Mouse (Mus musculus) heart, postnatal 10 days (tissue): ENCODE measurements around the gene Trip10. TPM values are rescaled to one million over a fixed set of nuclear protein-coding genes. Genes with fewer than 3 reads are reported as not detected.
A peak's percentile ranks its signal among the peaks of the same experiment; 100 is the strongest.

Experiments used
- DNase-seq, 2 experiments: peaks; one replicate each; pipeline ENCODE4 v3.0.0; 2021
- intact Hi-C: fragments of 180-260 bp; cut with DNase I; formaldehyde crosslinking; loops from one replicate; pipeline ENCODE4 v1.15.1; 2025
- total RNA-seq, 2 experiments: library from RNA; stranded (reverse); gene quantifications; 2 replicates each; pipeline ENCODE4 v1.2.3; 2021

Trip10 gene
- total RNA-seq, result 10 to 100 TPM; 57.8 to 72.1 TPM

DNA sequence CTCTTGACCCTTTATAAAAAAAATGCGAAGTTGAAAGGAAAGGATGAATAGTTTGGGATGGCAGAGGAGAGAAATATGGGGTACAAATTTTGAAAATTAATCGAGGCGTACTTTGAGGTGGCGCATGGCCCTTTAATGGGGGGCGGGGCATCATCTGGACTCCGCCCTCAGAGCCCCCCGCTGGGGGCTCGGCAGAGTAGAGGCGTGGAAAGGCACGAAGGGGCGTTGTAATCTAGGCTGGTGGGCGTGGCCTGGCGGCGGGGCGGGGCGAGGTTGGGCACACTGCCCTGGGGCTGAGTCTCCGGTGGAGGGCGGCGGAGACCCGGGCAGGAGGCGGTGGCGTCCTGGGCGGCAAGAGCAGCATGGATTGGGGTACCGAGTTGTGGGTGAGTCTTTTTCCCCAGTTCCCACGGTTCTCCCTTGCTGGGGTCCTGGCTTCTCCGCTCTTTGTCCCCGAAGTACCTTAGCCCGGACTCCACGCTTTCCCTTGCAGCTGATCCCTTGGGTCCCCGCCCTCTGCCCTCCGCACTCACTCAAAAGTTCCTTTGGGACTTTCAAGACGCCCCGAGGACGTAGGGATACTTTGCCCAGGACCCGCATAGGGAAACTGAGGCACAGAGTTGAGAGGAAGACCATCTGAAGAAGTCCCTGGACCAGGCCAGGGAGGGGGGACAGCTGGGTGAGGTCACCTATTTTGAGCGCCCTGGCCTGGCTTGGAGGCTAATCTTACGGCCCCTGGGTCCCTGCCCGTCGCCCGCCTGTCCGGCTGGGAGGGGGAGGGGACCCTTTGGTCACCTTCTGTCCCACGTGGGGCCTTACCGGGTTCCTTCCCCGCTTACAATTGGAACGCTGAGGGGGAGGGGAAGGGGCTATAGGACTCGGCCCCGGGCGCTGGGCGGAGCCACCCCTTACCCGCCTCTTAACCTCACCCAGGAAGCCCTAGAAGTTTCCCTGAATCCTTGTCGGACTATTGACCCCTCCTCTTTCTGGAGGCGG, at the start of gene Trip10:
Gene Trip10, plus strand, starts transcription at position 270 of the 996 bp plus-strand sequence.
- intact Hi-C loops, result loop anchor here (5.0 to 10.0 kb wide), 2 partner anchors 187 to 255 kb away; partner anchors contain the start of genes Alkbh7 and Clpp
- peak; percentile 99 for DNase-seq

DNA sequence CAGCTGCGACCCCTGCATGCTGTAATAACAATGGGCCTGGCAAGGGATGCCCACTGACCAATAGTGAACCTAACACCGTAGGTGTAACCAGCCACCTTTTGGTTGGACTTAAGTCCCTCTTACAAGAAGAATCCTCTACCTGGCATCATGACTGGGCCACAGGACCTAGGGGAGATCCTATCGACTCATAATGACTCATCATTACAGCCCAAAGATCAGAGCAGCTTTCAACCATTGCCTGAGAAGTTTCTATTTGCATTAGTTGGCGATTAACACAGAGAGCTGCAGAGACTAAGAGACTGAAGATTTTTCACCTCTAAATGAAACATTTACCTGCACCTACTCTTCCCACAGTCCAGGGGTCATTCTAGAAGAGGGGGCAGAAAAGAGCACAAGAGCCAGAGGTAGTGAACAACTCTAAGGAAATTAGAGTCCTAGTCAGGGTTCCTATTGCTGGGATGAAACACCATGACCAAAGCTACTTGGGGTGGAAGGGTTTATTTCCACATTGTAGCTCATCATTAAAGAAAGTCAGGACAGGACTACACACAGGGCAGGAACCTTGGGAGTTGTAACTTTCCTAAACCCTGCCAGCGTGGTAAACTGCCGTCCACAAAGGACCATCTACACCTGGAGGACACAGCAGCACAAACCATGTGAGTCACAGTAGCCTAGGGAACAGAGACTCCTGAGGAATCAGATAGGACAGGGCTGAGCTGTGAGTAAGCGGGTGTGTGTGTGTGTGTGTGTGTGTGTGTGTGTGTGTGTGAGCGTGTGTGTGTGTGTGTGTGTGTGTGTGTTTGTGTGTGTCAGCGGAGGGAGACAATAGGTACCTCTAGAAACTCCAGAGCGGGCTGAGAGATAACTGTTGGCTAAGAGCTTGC, 47.2 kb upstream of the Trip10 start:
- intact Hi-C loops, result no loop called here
- no peak for DNase-seq

- DNase-seq, result peak; percentile 37 to 39
- intact Hi-C loops, result no loop called here
These were observed 41.3 kb upstream of the Trip10 start for GRCm38 (mm10) chr17:57207938-57208337.

GRCm38 (mm10) chr17:57209330-57209729, 39.9 kb upstream of the Trip10 start:
- intact Hi-C loops, result no loop called here

DNA sequence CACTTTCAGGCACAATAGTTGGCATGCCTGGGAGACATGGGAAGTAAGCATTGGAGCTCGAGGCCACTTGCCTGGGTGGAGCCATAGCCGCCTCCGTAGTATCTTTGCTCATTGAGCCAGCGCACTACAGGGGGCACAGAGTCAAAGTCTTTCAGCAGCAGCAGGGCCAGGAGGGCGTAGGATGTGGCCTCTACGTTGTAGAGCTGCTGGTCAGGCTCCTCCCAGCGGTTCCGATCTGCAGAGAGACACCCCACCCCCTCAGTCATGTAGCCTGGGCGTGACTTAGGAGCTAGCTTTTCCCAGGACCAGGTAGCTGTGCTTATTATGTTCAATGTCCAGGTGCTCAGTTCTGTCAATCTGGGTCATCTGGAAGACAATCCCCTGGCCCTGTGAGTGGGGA, 37.8 kb upstream of the Trip10 start:
- DNase-seq, result no peak
- intact Hi-C loops, result no loop called here

More at GRCm38 (mm10) chr17:57209330-57209729, 39.9 kb upstream of the Trip10 start:
- no peak for DNase-seq

GRCm38 (mm10) chr17:57214676-57215387, 34.4 kb upstream of the Trip10 start:
- DNase-seq, result no peak
- intact Hi-C loops, result no loop called here

GRCm38 (mm10) chr17:57218335-57218900, 30.8 kb upstream of the Trip10 start:
- intact Hi-C loops, result loop anchor here (2.0 kb wide), 1 partner anchor 66 kb away; no protein-coding TSS in a partner anchor
- DNase-seq, result no peak

DNA sequence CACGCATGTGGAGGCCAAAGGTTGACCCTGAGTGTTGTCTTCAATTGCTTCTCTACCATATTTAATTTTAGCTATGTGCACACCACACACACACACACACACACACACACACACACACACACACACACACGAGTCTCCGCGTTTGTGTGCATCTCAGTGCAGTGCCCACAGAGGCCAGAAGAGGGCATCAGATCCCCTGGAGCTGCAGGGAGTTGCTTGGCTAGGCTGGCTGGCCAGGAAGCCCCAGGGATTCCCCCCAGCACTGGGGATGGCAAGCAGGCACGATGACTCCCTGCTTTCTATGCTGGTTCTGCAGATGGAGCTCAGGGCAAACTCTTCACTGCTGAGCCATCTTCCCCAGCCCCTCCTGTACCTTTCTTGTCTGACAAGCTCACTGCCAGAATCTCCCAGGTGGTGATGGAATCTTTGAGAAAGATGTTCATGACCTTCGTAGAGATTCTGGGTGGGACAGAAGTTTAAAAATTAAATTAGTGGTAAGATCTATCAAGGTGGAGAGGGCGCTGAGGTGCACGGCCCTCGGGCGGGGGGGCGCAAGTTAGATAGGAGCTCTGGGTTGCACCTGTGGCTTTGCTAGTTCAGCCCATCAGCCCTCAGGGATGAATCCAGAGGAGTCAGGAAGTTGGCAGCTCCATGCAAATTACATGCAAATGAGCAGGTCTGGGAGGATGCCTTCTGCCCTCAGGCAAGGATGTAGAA, 29.9 kb upstream of the Trip10 start:
- intact Hi-C loops, result loop anchor here (1.0 to 2.0 kb wide), 2 partner anchors 65 to 115 kb away; no protein-coding TSS in a partner anchor

DNA sequence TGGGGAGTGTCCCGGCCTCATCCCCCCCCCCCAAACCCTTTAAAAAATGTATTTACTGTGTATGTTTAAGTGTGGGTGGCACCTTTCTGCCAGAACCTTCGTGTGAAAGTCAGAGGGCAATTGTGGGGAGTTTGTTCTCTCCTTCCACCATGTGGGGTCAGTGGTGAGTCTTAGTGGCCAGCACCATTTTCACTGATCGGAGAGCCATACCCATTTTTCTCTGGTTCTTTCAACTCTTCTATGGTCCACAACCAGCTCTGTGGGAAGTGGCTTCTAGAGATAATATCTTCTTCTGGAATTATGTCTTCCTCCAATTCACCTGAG, 29.4 kb upstream of the Trip10 start:
- peak; percentile 28 to 59 for DNase-seq
- intact Hi-C loops, result loop anchor here (1.0 to 2.0 kb wide), 3 partner anchors 55 to 114 kb away; no protein-coding TSS in a partner anchor

More for the DNA sequence above, 29.9 kb upstream of the Trip10 start:
- peak; percentile 72 to 85 for DNase-seq

DNA sequence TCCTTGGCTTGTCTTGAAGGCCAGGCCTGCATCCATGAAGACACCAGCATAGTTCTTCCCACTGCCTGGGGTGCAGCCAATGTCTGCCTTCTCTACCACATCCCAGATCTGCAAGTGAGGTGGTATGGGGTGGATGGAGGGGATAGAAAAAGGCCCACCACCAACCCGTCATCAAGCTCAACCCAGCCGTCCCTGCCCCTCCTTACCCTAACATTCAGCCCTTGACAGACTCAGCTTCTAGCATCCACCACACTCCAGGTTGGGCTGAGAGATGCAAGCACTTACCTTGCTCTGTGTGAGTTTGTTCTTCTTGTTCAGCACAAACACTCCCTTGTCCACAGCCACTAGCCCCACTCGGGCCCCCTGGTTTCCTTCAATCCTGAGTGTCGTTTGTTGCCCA, 27.3 kb upstream of the Trip10 start:
- DNase-seq, result no peak
- intact Hi-C loops, result no loop called here

DNA sequence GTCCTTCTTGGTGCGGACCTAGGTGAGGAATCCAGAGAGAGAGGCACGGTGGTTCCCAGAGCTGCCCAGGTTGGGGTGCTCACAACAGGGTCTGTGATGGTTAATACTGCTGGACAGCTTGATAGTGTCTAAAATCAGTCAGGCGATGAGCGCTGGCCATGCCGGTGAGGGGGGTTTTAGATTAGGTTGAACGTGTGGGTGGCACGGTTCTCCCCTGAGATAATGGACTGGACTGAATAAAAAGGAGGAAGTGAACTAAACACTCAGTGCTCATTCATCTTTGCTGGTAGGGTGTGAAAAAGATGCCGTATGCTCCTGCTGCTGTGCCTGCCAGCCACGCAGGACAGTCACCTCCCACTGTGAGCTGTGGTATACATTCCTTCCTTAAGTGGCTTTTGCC, 25.9 kb upstream of the Trip10 start:
- intact Hi-C loops, result no loop called here
- DNase-seq, result no peak

- intact Hi-C loops, result no loop called here
- DNase-seq, result no peak
These were observed 21.8 kb upstream of the Trip10 start for GRCm38 (mm10) chr17:57227468-57227867.

GRCm38 (mm10) chr17:57228014-57228413, 21.2 kb upstream of the Trip10 start, which contains the start of gene C3:
Gene C3, minus strand, starts transcription at chr17:57228136.
- DNase-seq, result no peak
- intact Hi-C loops, result no loop called here

DNA sequence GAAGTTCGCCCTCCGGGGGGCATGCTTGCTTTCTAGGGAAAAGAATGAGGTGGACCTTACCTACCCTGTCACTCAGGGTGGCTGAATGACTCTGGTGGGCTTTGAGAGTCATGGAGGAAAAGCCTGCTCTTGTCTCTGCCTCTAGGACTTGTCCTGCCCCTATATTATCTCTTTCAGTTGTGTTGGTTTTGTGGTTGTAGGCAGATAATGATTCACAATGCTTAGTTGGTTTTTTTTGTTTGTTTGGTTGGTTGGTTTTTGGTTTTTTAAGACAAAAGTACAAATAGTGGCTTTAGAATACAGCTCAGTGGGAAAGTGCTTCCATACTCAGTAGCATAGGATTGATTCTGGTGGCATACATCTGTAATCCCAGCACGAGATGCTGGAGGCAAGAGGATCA, 20.4 kb upstream of the Trip10 start:
- intact Hi-C loops, result no loop called here
- no peak for DNase-seq

GRCm38 (mm10) chr17:57229851-57230727, 19.2 kb upstream of the Trip10 start:
- intact Hi-C loops, result no loop called here

DNA sequence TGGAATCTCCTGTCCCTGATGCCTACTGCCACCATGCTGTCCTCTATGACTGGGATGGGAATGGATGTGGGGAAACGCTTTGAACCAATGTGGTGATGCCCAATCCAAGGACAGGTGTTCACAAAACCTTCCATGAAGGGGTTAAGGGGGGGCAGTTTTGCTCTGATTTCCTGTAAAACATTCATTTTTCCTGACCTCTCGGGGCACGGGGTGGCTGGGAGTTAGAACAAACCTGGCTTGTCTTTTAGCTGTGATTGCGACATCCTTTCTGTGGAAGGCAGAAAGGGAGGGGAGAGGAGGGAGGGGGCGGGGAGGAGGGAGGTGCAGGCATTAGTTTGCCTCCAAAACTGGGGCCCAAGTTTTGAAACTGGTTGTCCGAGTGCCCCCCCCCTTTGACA, 18.5 kb upstream of the Trip10 start:
- DNase-seq, result no peak
- intact Hi-C loops, result no loop called here

More at GRCm38 (mm10) chr17:57229851-57230727, 19.2 kb upstream of the Trip10 start:
- no peak for DNase-seq

GRCm38 (mm10) chr17:57231321-57231771, 17.9 kb upstream of the Trip10 start:
- peak; percentile 27 to 39 for DNase-seq
- intact Hi-C loops, result no loop called here

DNA sequence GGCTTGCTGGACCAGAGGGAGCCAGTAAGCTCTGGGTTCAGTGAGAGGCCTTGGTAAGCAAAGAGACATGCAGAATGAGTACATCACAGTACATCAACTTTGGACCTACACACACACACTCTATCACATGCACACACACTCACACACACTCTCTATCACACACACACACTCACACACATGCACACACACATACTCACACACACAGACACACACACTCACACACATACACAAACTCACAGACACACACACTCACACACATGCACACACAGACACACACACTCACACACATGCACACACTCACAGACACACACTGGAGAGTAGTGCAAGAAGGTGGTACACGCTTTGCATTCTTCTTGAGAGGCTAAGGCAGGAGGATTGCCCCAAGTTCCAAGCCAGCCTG, 17.1 kb upstream of the Trip10 start:
- no peak for DNase-seq
- intact Hi-C loops, result no loop called here
